Mouse (Mus musculus) myocyte (in vitro differentiated cells): ENCODE measurements around the gene Rtn4rl1. TPM values are rescaled to one million over a fixed set of nuclear protein-coding genes. Genes with fewer than 3 reads are reported as not detected.

Experiments used
- H3K27me3 ChIP-seq: one replicate; pipeline ENCODE4 v1.6.1; 2011; ENCODE audit not compliant: control insufficient read depth, insufficient read depth, insufficient read length
- H3K36me3 ChIP-seq: one replicate; pipeline ENCODE4 v1.6.1; 2011; ENCODE audit not compliant: control insufficient read depth, insufficient read depth
- H3K4me2 ChIP-seq: one replicate; pipeline ENCODE4 v1.6.1; 2011; ENCODE audit warnings: low read depth, control low read depth
- H3K4me3 ChIP-seq: one replicate; pipeline ENCODE4 v1.5.1; 2011; ENCODE audit warnings: mild to moderate bottlenecking, control low read depth, moderate library complexity
- H3K79me2 ChIP-seq: one replicate; pipeline ENCODE4 v1.6.1; 2011; ENCODE audit not compliant: control insufficient read depth, insufficient read depth
- H3ac ChIP-seq: one replicate; pipeline ENCODE4 v1.6.1; 2011; ENCODE audit not compliant: control insufficient read depth, insufficient read length
- CEBPB ChIP-seq: IDR thresholded peaks from 2 replicates; pipeline ENCODE4 v1.6.1; 2011; ENCODE audit warnings: mild to moderate bottlenecking, moderate library complexity; ENCODE audit not compliant: poor library complexity, insufficient read depth, severe bottlenecking
- E2F4 ChIP-seq: IDR thresholded peaks from one replicate; pipeline ENCODE4 v1.6.1; 2011; ENCODE audit warnings: mild to moderate bottlenecking, control low read depth, moderate library complexity; ENCODE audit not compliant: insufficient read depth
- MAX ChIP-seq: IDR thresholded peaks from one replicate; pipeline ENCODE4 v1.6.1; 2011; ENCODE audit warnings: low read depth, mild to moderate bottlenecking, control low read depth
- MYOD1 ChIP-seq, 3 experiments: IDR thresholded peaks; one replicate each; pipeline ENCODE4 v1.6.1; 2011; ENCODE audit warnings: control low read depth in 2 of 3, low read depth in 2 of 3, mild to moderate bottlenecking in 2 of 3, moderate library complexity in 1 of 3; ENCODE audit not compliant: insufficient read length in 2 of 3, control insufficient read depth in 1 of 3
- MYOG ChIP-seq, 3 experiments: IDR thresholded peaks; one replicate each; pipeline ENCODE4 v1.6.1; 2011; ENCODE audit warnings: control low read depth in 2 of 3, low read depth in 2 of 3, mild to moderate bottlenecking in 2 of 3; ENCODE audit not compliant: insufficient read length in 2 of 3, control insufficient read depth in 1 of 3, insufficient read depth in 1 of 3
- POLR2A ChIP-seq: IDR thresholded peaks from one replicate; pipeline ENCODE4 v1.6.1; 2011; ENCODE audit warnings: low read depth, mild to moderate bottlenecking, control low read depth, moderate library complexity; ENCODE audit not compliant: insufficient read length
- POLR2AphosphoS2 ChIP-seq: IDR thresholded peaks from one replicate; pipeline ENCODE4 v1.6.1; 2011; ENCODE audit warnings: low read depth, control low read depth; ENCODE audit not compliant: insufficient read length
- REST ChIP-seq: IDR thresholded peaks from one replicate; pipeline ENCODE4 v1.6.1; 2011; ENCODE audit warnings: mild to moderate bottlenecking, control low read depth, moderate library complexity; ENCODE audit not compliant: insufficient read depth, insufficient read length
- SRF ChIP-seq: IDR thresholded peaks from one replicate; pipeline ENCODE4 v1.6.1; 2011; ENCODE audit warnings: low read depth; ENCODE audit not compliant: control insufficient read depth, insufficient read length
- TCF12 ChIP-seq: IDR thresholded peaks from one replicate; pipeline ENCODE4 v1.6.1; 2011; ENCODE audit warnings: mild to moderate bottlenecking, control low read depth; ENCODE audit not compliant: poor library complexity, insufficient read depth, severe bottlenecking
- TCF3 ChIP-seq: IDR thresholded peaks from one replicate; pipeline ENCODE4 v1.6.1; 2011; ENCODE audit warnings: low read depth, control low read depth; ENCODE audit not compliant: insufficient read length
- USF1 ChIP-seq: IDR thresholded peaks from one replicate; pipeline ENCODE4 v1.6.1; 2011; ENCODE audit warnings: low read depth, mild to moderate bottlenecking, control low read depth, moderate library complexity
- polyA plus RNA-seq: library from polyadenylated mRNA; unstranded; fragments of >200 nt; fragmentation: generic; extraction: Trizol; gene quantifications from one replicate; pipeline ENCODE4 v1.2.1, GENCODE M21; 2012; ENCODE audit warnings: missing spikeins

Rtn4rl1 gene
- polyA plus RNA-seq, 1 experiment = 0.16 TPM

DNA sequence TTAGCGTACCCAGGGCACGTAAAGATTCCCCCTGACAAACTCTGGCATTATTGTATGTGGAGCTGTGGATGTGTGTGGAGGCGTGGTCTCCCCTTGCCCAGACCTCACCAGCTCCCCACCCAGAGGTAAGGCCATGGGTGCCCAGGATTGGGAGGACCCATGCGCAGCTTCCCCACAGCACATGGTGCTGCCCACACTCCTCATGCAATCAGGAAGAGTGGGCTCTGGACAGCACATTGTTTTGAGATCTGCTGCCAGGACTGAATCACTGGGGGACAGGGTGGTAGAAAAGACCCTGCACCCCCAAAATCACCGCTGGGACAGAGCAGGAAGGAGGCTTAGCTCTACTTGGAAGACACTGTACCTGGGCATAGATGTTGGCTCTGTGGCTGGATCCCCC is 9.0 kb upstream of the Rtn4rl1 start:
- H3K79me2 ChIP-seq = peaks cover 12% of the 10 kb centered on the region
- H3K4me3 ChIP-seq = no peak overlapping the region
- TF ChIP-seq MYOD1 (IDR thresholded peaks at IDR 0.05; ENCODE audit: control insufficient read depth in 1 of 3, insufficient read length in 2 of 3, low read depth in 2 of 3) (no peak), E2F4 (no peak), REST (no peak), POLR2AphosphoS2 (no peak), MAX (no peak), POLR2A (no peak), MYOG (IDR thresholded peaks at IDR 0.05; ENCODE audit: control insufficient read depth in 1 of 3, insufficient read depth in 1 of 3, insufficient read length in 2 of 3, low read depth in 2 of 3) (no peak), TCF12 (no peak), TCF3 (no peak), SRF (no peak), USF1 (no peak)
- no peaks in the 10 kb centered on the region for H3K27me3 ChIP-seq
- H3ac ChIP-seq = no peak overlapping the region
- peaks cover 8% of the 10 kb centered on the region for H3K36me3 ChIP-seq
- H3K4me2 ChIP-seq = no peak overlapping the region

DNA sequence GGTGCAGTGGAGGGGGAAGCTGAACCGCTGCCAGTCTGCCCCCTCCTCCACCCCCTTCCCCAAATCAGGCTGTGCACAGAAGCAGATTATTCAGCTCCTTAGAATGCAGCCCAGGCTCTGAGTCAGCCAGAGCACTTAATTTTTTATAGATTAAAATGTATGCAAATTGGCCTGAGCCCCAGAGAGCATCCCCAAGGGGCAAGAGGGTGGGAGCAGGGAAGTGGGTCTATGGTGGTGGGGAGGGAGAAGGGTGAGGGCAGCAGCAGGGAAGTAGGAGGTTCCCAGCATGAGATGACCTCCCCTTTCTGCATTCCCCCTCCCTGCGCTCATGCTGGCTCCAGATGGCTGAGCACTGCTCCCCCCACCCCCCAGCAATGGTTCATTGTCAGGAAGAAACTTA is 8.6 kb upstream of the Rtn4rl1 start:
- Histone ChIP-seq H3K36me3 (peaks cover 8% of the 10 kb centered on the region), H3K4me2 (no peak overlapping the region), H3ac (no peak overlapping the region), H3K27me3 (no peaks in the 10 kb centered on the region), H3K4me3 (no peak overlapping the region), H3K79me2 (peaks cover 12% of the 10 kb centered on the region)
- no peak for TF ChIP-seq CEBPB
- TF ChIP-seq SRF = no peak
- TF ChIP-seq USF1 = no peak
- no peak for TF ChIP-seq REST
- TF ChIP-seq TCF12 = no peak
- no peak for TF ChIP-seq MAX
- no peak for TF ChIP-seq TCF3
- no peak for TF ChIP-seq POLR2A
- no peak for TF ChIP-seq E2F4
- TF ChIP-seq MYOG (IDR thresholded peaks at IDR 0.05; ENCODE audit: control insufficient read depth in 1 of 3, insufficient read depth in 1 of 3, insufficient read length in 2 of 3, low read depth in 2 of 3) = no peak
- no peak for TF ChIP-seq POLR2AphosphoS2
- no peak for TF ChIP-seq MYOD1 (IDR thresholded peaks at IDR 0.05; ENCODE audit: control insufficient read depth in 1 of 3, insufficient read length in 2 of 3, low read depth in 2 of 3)

- TF ChIP-seq MYOG (IDR thresholded peaks at IDR 0.05; ENCODE audit: control insufficient read depth in 1 of 3, insufficient read depth in 1 of 3, insufficient read length in 2 of 3, low read depth in 2 of 3) = no peak
- no peak for TF ChIP-seq TCF3
- TF ChIP-seq MAX = no peak
- no peak for TF ChIP-seq MYOD1 (IDR thresholded peaks at IDR 0.05; ENCODE audit: control insufficient read depth in 1 of 3, insufficient read length in 2 of 3, low read depth in 2 of 3)
- no peak for TF ChIP-seq POLR2AphosphoS2
- no peak for TF ChIP-seq REST
- TF ChIP-seq USF1 = no peak
- no peak for TF ChIP-seq POLR2A
- no peak for TF ChIP-seq E2F4
- no peak for TF ChIP-seq TCF12
- no peak for TF ChIP-seq CEBPB
- no peak for TF ChIP-seq SRF
- Histone ChIP-seq H3ac (peak overlapping the region; percentile 46), H3K27me3 (peaks cover 17% of the 10 kb centered on the region), H3K36me3 (no peaks in the 10 kb centered on the region), H3K4me2 (peak overlapping the region; percentile 81), H3K79me2 (peaks cover 12% of the 10 kb centered on the region), H3K4me3 (peak overlapping the region; percentile 87)
Measured at GRCm38 (mm10) chr11:75189713-75190370, 3.7 kb upstream of the Rtn4rl1 start.

- H3K4me3 ChIP-seq = peak overlapping the region; percentile 87
- H3K4me2 ChIP-seq = peak overlapping the region; percentile 81
- peak overlapping the region; percentile 46 for H3ac ChIP-seq
- TF ChIP-seq POLR2A (peak; percentile 59), TCF3 (no peak), POLR2AphosphoS2 (peak; percentile 24), E2F4 (no peak), SRF (peak; percentile 88), REST (no peak), USF1 (peak; percentile 90), CEBPB (no peak), TCF12 (no peak), MYOG (IDR thresholded peaks at IDR 0.05; ENCODE audit: control insufficient read depth in 1 of 3, insufficient read depth in 1 of 3, insufficient read length in 2 of 3, low read depth in 2 of 3) (peak in 1 of 3 experiments; percentile 16), MAX (peak; percentile 68), MYOD1 (IDR thresholded peaks at IDR 0.05; ENCODE audit: control insufficient read depth in 1 of 3, insufficient read length in 2 of 3, low read depth in 2 of 3) (no peak)
- no peaks in the 10 kb centered on the region for H3K36me3 ChIP-seq
- peaks cover 12% of the 10 kb centered on the region for H3K79me2 ChIP-seq
- peaks cover 22% of the 10 kb centered on the region for H3K27me3 ChIP-seq
Measured at GRCm38 (mm10) chr11:75190371-75190724, 3.2 kb upstream of the Rtn4rl1 start.
